Mouse (Mus musculus) right cerebral cortex, postnatal 25 days (tissue): ENCODE results near the gene Hnrnpu.

Experiments
- DNase-seq: peaks from one replicate; pipeline ENCODE4 v3.0.0; 2022

Hnrnpu gene

GRCm38 (mm10) chr1:178340213-178340612, 2.6 kb upstream of the Hnrnpu start:
- no peak for DNase-seq

GRCm38 (mm10) chr1:178338318-178338641, 683 bp upstream of the Hnrnpu start:
- no peak for DNase-seq

- DNase-seq = peak; percentile 71
Measured at GRCm38 (mm10) chr1:178336777-178337481, 668 bp downstream of the Hnrnpu start.

- peak; percentile 89 for DNase-seq
Measured at GRCm38 (mm10) chr1:178336289-178336775, 1.3 kb downstream of the Hnrnpu start.

- no peak for DNase-seq
Measured at GRCm38 (mm10) chr1:178335860-178336261, 1.7 kb downstream of the Hnrnpu start.

- no peak for DNase-seq
Measured at GRCm38 (mm10) chr1:178329946-178330345, 7.7 kb downstream of the Hnrnpu start.

- no peak for DNase-seq
Measured at GRCm38 (mm10) chr1:178329017-178329416, 8.6 kb downstream of the Hnrnpu start.

GRCm38 (mm10) chr1:178326950-178327349, 10.6 kb downstream of the Hnrnpu start:
- DNase-seq = no peak

GRCm38 (mm10) chr1:178326357-178326756, 11.2 kb downstream of the Hnrnpu start:
- DNase-seq = no peak

GRCm38 (mm10) chr1:178324568-178324967, 13.0 kb downstream of the Hnrnpu start:
- no peak for DNase-seq

- no peak for DNase-seq
Measured at GRCm38 (mm10) chr1:178323235-178323634, 14.4 kb downstream of the Hnrnpu start.

- no peak for DNase-seq
Measured at GRCm38 (mm10) chr1:178321730-178322357, 15.8 kb downstream of the Hnrnpu start.

- no peak for DNase-seq
Measured at GRCm38 (mm10) chr1:178320723-178321590, 16.6 kb downstream of the Hnrnpu start.

GRCm38 (mm10) chr1:178320038-178320722, 17.4 kb downstream of the Hnrnpu start:
- DNase-seq = no peak

GRCm38 (mm10) chr1:178319295-178320037, 18.1 kb downstream of the Hnrnpu start:
- peak; percentile 25 for DNase-seq

GRCm38 (mm10) chr1:178318389-178319184, 19.0 kb downstream of the Hnrnpu start, which contains the start of gene Cox20:
Gene Cox20 (plus strand): TSS chr1:178319130.
- peak; percentile 96 for DNase-seq

GRCm38 (mm10) chr1:178318002-178318388, 19.6 kb downstream of the Hnrnpu start:
- DNase-seq = no peak

GRCm38 (mm10) chr1:178317275-178318001, 20.2 kb downstream of the Hnrnpu start:
- DNase-seq = no peak

- no peak for DNase-seq
Measured at GRCm38 (mm10) chr1:178314236-178314635, 23.4 kb downstream of the Hnrnpu start.

- no peak for DNase-seq
Measured at GRCm38 (mm10) chr1:178313039-178313597, 24.5 kb downstream of the Hnrnpu start.
